Mouse (Mus musculus) frontal cortex, postnatal 14 days (tissue): ENCODE data around the gene Pard3.

Experiments
- DNase-seq, 2 experiments: peaks; one replicate each; pipeline ENCODE4 v3.0.0; 2022; ENCODE audit warnings: low spot score in 2 of 2

The Pard3 gene

GRCm38 (mm10) chr8:127181246-127181645 is 117.6 kb downstream of the Pard3 start:
- no peak for DNase-seq

GRCm38 (mm10) chr8:127182065-127182464 is 118.4 kb downstream of the Pard3 start:
- no peak for DNase-seq

GRCm38 (mm10) chr8:127183533-127183932 is 119.8 kb downstream of the Pard3 start:
- no peak for DNase-seq

- DNase-seq = no peak
These were observed 120.3 kb downstream of the Pard3 start for GRCm38 (mm10) chr8:127184025-127184424.

- no peak for DNase-seq
These were observed 122.2 kb downstream of the Pard3 start for GRCm38 (mm10) chr8:127185897-127186296.

- no peak for DNase-seq
These were observed 125.0 kb downstream of the Pard3 start for GRCm38 (mm10) chr8:127188671-127189070.

- peak in 1 of 2 experiments; percentile 68 for DNase-seq
These were observed 126.7 kb downstream of the Pard3 start for GRCm38 (mm10) chr8:127190350-127190749.

- peak in 1 of 2 experiments; percentile 58 for DNase-seq
These were observed 127.7 kb downstream of the Pard3 start for GRCm38 (mm10) chr8:127191387-127191786.

- DNase-seq = no peak
These were observed 128.1 kb downstream of the Pard3 start for GRCm38 (mm10) chr8:127191824-127192223.

- DNase-seq = no peak
These were observed 128.6 kb downstream of the Pard3 start for GRCm38 (mm10) chr8:127192331-127192730.

GRCm38 (mm10) chr8:127193375-127193774 is 129.7 kb downstream of the Pard3 start:
- no peak for DNase-seq

GRCm38 (mm10) chr8:127194786-127195407 is 131.2 kb downstream of the Pard3 start:
- DNase-seq = no peak

- no peak for DNase-seq
These were observed 133.0 kb downstream of the Pard3 start for GRCm38 (mm10) chr8:127196505-127197265.

- no peak for DNase-seq
These were observed 143.8 kb downstream of the Pard3 start for GRCm38 (mm10) chr8:127207455-127207854.

- no peak for DNase-seq
These were observed 146.9 kb downstream of the Pard3 start for GRCm38 (mm10) chr8:127210621-127211020.

- DNase-seq = no peak
These were observed 150.6 kb downstream of the Pard3 start for GRCm38 (mm10) chr8:127214338-127214737.

- no peak for DNase-seq
These were observed 151.2 kb downstream of the Pard3 start for GRCm38 (mm10) chr8:127214748-127215433.

GRCm38 (mm10) chr8:127220206-127220605 is 156.5 kb downstream of the Pard3 start:
- no peak for DNase-seq

GRCm38 (mm10) chr8:127220615-127221014 is 156.9 kb downstream of the Pard3 start:
- DNase-seq = no peak

GRCm38 (mm10) chr8:127222361-127222760 is 158.7 kb downstream of the Pard3 start:
- no peak for DNase-seq

- DNase-seq = no peak
These were observed 163.3 kb downstream of the Pard3 start for GRCm38 (mm10) chr8:127226996-127227395.

- DNase-seq = no peak
These were observed 163.7 kb downstream of the Pard3 start for GRCm38 (mm10) chr8:127227407-127227806.
